Mouse (Mus musculus) liver, embryonic 12.5 days (tissue): Measurements from ENCODE around the gene Ntm. TPM values are rescaled to one million over a fixed set of nuclear protein-coding genes. Genes with fewer than 3 reads are reported as not detected.

ENCODE experiments used
- ATAC-seq: fragments of 200-750 bp; cut with Nextera tagmentation; 2 replicates; pipeline ENCODE4 v1.8.0; 2017; ENCODE audit warnings: moderate number of reproducible peaks, mild to moderate bottlenecking, moderate library complexity
- H3K27ac ChIP-seq: fragments of 300-500 bp; sonication (generic); 2 replicates; pipeline ENCODE4 v1.5.1; 2016; ENCODE audit warnings: mild to moderate bottlenecking
- H3K27me3 ChIP-seq: fragments of 300-500 bp; sonication (generic); replicated peaks from 2 replicates; pipeline ENCODE4 v1.6.1; 2016; ENCODE audit warnings: mild to moderate bottlenecking, moderate library complexity
- H3K36me3 ChIP-seq: fragments of 300-500 bp; sonication (generic); 2 replicates; pipeline ENCODE4 v1.6.1; 2016; ENCODE audit warnings: mild to moderate bottlenecking, moderate library complexity
- H3K4me1 ChIP-seq: fragments of 300-500 bp; sonication (generic); 2 replicates; pipeline ENCODE4 v1.6.1; 2016
- H3K4me2 ChIP-seq: fragments of 300-500 bp; sonication (generic); 2 replicates; pipeline ENCODE4 v1.6.1; 2016; ENCODE audit warnings: mild to moderate bottlenecking, moderate library complexity
- H3K4me3 ChIP-seq: fragments of 300-500 bp; sonication (generic); 2 replicates; pipeline ENCODE4 v1.5.1; 2016; ENCODE audit warnings: mild to moderate bottlenecking, moderate library complexity
- H3K9ac ChIP-seq: fragments of 300-500 bp; sonication (generic); 2 replicates; pipeline ENCODE4 v1.6.1; 2016; ENCODE audit warnings: mild to moderate bottlenecking, moderate library complexity
- H3K9me3 ChIP-seq: fragments of 300-500 bp; sonication (generic); replicated peaks from 2 replicates; pipeline ENCODE4 v1.6.1; 2016; ENCODE audit warnings: mild to moderate bottlenecking, moderate library complexity
- WGBS: fragments of 180-500 bp; shearing (Covaris S2); methylation state at CpG from one replicate; pipeline ENCODE4 v1.1.7; 2016; ENCODE audit not compliant: insufficient replicate concordance; 5-methylcytosine and 5-hydroxymethylcytosine counted together
- polyA plus RNA-seq: library from polyadenylated mRNA; unstranded; fragments of >200 nt; fragmentation: Nextera tagmentation; extraction: Ambion mirVana; gene quantifications from 2 replicates; pipeline ENCODE4 v1.2.1, GENCODE M21; 2016

Ntm gene
- polyA plus RNA-seq, 1 experiment from 2014 or later: 1.7 TPM

- Histone ChIP-seq H3K9ac (no peak overlapping the region), H3K4me2 (no peak overlapping the region), H3K9me3 (no peaks in the 10 kb centered on the region), H3K27me3 (no peaks in the 10 kb centered on the region), H3K36me3 (no peaks in the 10 kb centered on the region), H3K4me3 (no peak overlapping the region), H3K27ac (no peak overlapping the region), H3K4me1 (no peaks in the 10 kb centered on the region)
- WGBS: 30% methylated on average over 4 of the region's 4 CpGs
- no peak for ATAC-seq
These were observed 926.9 kb downstream of the Ntm start for GRCm38 (mm10) chr9:29036058-29036457.

GRCm38 (mm10) chr9:29026410-29026809 is 936.5 kb downstream of the Ntm start:
- H3K27me3 ChIP-seq: no peaks in the 10 kb centered on the region
- no peaks in the 10 kb centered on the region for H3K4me1 ChIP-seq
- no peak overlapping the region for H3K4me2 ChIP-seq
- no peak overlapping the region for H3K4me3 ChIP-seq
- no peak overlapping the region for H3K27ac ChIP-seq
- 54% methylated on average over 6 of the region's 6 CpGs for WGBS
- H3K9me3 ChIP-seq: no peaks in the 10 kb centered on the region
- H3K36me3 ChIP-seq: no peaks in the 10 kb centered on the region
- no peak overlapping the region for H3K9ac ChIP-seq
- no peak for ATAC-seq

GRCm38 (mm10) chr9:29025603-29026002 is 937.3 kb downstream of the Ntm start:
- no peaks in the 10 kb centered on the region for H3K4me1 ChIP-seq
- no peak for ATAC-seq
- no peak overlapping the region for H3K4me2 ChIP-seq
- WGBS: 59% methylated on average over 4 of the region's 4 CpGs
- H3K4me3 ChIP-seq: no peak overlapping the region
- H3K9ac ChIP-seq: no peak overlapping the region
- no peaks in the 10 kb centered on the region for H3K9me3 ChIP-seq
- H3K27ac ChIP-seq: no peak overlapping the region
- no peaks in the 10 kb centered on the region for H3K36me3 ChIP-seq
- no peaks in the 10 kb centered on the region for H3K27me3 ChIP-seq

- H3K27ac ChIP-seq: no peak overlapping the region
- 19% methylated on average over 1 of the region's 1 CpGs for WGBS
- H3K4me3 ChIP-seq: no peak overlapping the region
- H3K4me1 ChIP-seq: no peaks in the 10 kb centered on the region
- H3K9me3 ChIP-seq: no peaks in the 10 kb centered on the region
- no peaks in the 10 kb centered on the region for H3K27me3 ChIP-seq
- H3K9ac ChIP-seq: no peak overlapping the region
- no peaks in the 10 kb centered on the region for H3K36me3 ChIP-seq
- ATAC-seq: no peak
- H3K4me2 ChIP-seq: no peak overlapping the region
These were observed 937.8 kb downstream of the Ntm start for GRCm38 (mm10) chr9:29025104-29025503.

GRCm38 (mm10) chr9:29016879-29017278 is 946.1 kb downstream of the Ntm start:
- no peaks in the 10 kb centered on the region for H3K36me3 ChIP-seq
- no peak overlapping the region for H3K9ac ChIP-seq
- H3K4me2 ChIP-seq: no peak overlapping the region
- H3K4me1 ChIP-seq: no peaks in the 10 kb centered on the region
- no peak for ATAC-seq
- no peaks in the 10 kb centered on the region for H3K27me3 ChIP-seq
- WGBS: 64% methylated on average over 3 of the region's 3 CpGs
- H3K27ac ChIP-seq: no peak overlapping the region
- no peak overlapping the region for H3K4me3 ChIP-seq
- H3K9me3 ChIP-seq: no peaks in the 10 kb centered on the region

- H3K27ac ChIP-seq: no peak overlapping the region
- H3K4me2 ChIP-seq: no peak overlapping the region
- H3K27me3 ChIP-seq: no peaks in the 10 kb centered on the region
- no peaks in the 10 kb centered on the region for H3K9me3 ChIP-seq
- 80% methylated on average over 17 of the region's 17 CpGs for whole genome bisulfite sequencing
- no peaks in the 10 kb centered on the region for H3K4me1 ChIP-seq
- H3K4me3 ChIP-seq: no peak overlapping the region
- H3K36me3 ChIP-seq: no peaks in the 10 kb centered on the region
- no peak overlapping the region for H3K9ac ChIP-seq
- ATAC-seq: no peak
These were observed 949.1 kb downstream of the Ntm start for GRCm38 (mm10) chr9:29013881-29014280.

- WGBS: 73% methylated on average over 6 of the region's 6 CpGs
- no peaks in the 10 kb centered on the region for H3K27me3 ChIP-seq
- no peak for ATAC-seq
- H3K9me3 ChIP-seq: no peaks in the 10 kb centered on the region
- no peak overlapping the region for H3K27ac ChIP-seq
- no peak overlapping the region for H3K4me2 ChIP-seq
- no peaks in the 10 kb centered on the region for H3K4me1 ChIP-seq
- H3K36me3 ChIP-seq: no peaks in the 10 kb centered on the region
- no peak overlapping the region for H3K4me3 ChIP-seq
- H3K9ac ChIP-seq: no peak overlapping the region
These were observed 950.4 kb downstream of the Ntm start for GRCm38 (mm10) chr9:29012541-29012940.

- Histone ChIP-seq H3K27ac (no peak overlapping the region), H3K4me2 (no peak overlapping the region), H3K4me3 (no peak overlapping the region), H3K9ac (no peak overlapping the region), H3K4me1 (no peaks in the 10 kb centered on the region), H3K36me3 (no peaks in the 10 kb centered on the region), H3K27me3 (no peaks in the 10 kb centered on the region), H3K9me3 (no peaks in the 10 kb centered on the region)
- 49% methylated on average over 3 of the region's 3 CpGs for WGBS
- ATAC-seq: no peak
These were observed 951.5 kb downstream of the Ntm start for GRCm38 (mm10) chr9:29011476-29011875.

GRCm38 (mm10) chr9:29004534-29004933 is 958.4 kb downstream of the Ntm start:
- Histone ChIP-seq H3K4me1 (no peaks in the 10 kb centered on the region), H3K36me3 (no peaks in the 10 kb centered on the region), H3K27ac (no peak overlapping the region), H3K9me3 (no peaks in the 10 kb centered on the region), H3K4me2 (no peak overlapping the region), H3K27me3 (no peaks in the 10 kb centered on the region), H3K4me3 (no peak overlapping the region), H3K9ac (no peak overlapping the region)
- 73% methylated on average over 7 of the region's 7 CpGs for WGBS
- ATAC-seq: no peak

- no peaks in the 10 kb centered on the region for H3K27me3 ChIP-seq
- H3K4me1 ChIP-seq: no peaks in the 10 kb centered on the region
- no peak for ATAC-seq
- no peak overlapping the region for H3K4me3 ChIP-seq
- H3K9ac ChIP-seq: no peak overlapping the region
- no peak overlapping the region for H3K4me2 ChIP-seq
- H3K9me3 ChIP-seq: no peaks in the 10 kb centered on the region
- no peaks in the 10 kb centered on the region for H3K36me3 ChIP-seq
- H3K27ac ChIP-seq: no peak overlapping the region
- 46% methylated on average over 4 of the region's 4 CpGs for WGBS
These were observed 963.0 kb downstream of the Ntm start for GRCm38 (mm10) chr9:28999951-29000351.

GRCm38 (mm10) chr9:28977275-28977674 is 985.7 kb downstream of the Ntm start:
- H3K4me2 ChIP-seq: no peak overlapping the region
- no peaks in the 10 kb centered on the region for H3K9me3 ChIP-seq
- H3K27me3 ChIP-seq: no peaks in the 10 kb centered on the region
- no peak overlapping the region for H3K4me3 ChIP-seq
- no peak for ATAC-seq
- H3K9ac ChIP-seq: no peak overlapping the region
- H3K36me3 ChIP-seq: no peaks in the 10 kb centered on the region
- H3K4me1 ChIP-seq: no peaks in the 10 kb centered on the region
- WGBS: 60% methylated on average over 1 of the region's 1 CpGs
- H3K27ac ChIP-seq: no peak overlapping the region

- no peaks in the 10 kb centered on the region for H3K27me3 ChIP-seq
- H3K4me1 ChIP-seq: no peaks in the 10 kb centered on the region
- H3K9me3 ChIP-seq: no peaks in the 10 kb centered on the region
- no peak overlapping the region for H3K4me3 ChIP-seq
- H3K9ac ChIP-seq: no peak overlapping the region
- no peaks in the 10 kb centered on the region for H3K36me3 ChIP-seq
- H3K4me2 ChIP-seq: no peak overlapping the region
- no peak overlapping the region for H3K27ac ChIP-seq
- 59% methylated on average over 1 of the region's 1 CpGs for WGBS
- no peak for ATAC-seq
These were observed 993.5 kb downstream of the Ntm start for GRCm38 (mm10) chr9:28969455-28969854.
